Mouse (Mus musculus) ovary, postnatal 14 days (tissue): ENCODE data around the gene Slc16a13.
A peak's percentile ranks its signal among the peaks of the same experiment; 100 is the strongest.

Experiments used
- DNase-seq: peaks from one replicate; pipeline ENCODE4 v3.0.0; 2022; ENCODE audit warnings: low spot score

Slc16a13 gene

DNA sequence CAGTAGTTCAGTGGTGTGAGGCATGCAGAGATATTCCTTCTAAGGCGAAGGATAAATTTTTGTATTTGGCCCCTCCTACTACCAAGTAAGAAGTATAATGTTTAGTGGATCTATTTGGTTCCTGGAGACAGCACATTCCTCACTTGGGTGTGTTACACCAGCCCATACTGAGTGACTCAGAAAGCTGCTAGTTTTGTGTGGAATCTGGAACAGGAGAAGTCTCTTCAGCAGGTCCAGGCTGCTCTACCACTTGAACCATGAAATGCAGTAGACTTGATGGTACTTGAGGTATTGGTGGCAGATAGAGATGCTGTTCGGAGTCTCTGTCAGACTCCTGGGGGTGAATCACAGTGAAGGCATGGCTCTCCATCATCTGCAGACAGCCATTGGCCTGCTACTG is 10.2 kb downstream of the Slc16a13 start:
- no peak for DNase-seq

DNA sequence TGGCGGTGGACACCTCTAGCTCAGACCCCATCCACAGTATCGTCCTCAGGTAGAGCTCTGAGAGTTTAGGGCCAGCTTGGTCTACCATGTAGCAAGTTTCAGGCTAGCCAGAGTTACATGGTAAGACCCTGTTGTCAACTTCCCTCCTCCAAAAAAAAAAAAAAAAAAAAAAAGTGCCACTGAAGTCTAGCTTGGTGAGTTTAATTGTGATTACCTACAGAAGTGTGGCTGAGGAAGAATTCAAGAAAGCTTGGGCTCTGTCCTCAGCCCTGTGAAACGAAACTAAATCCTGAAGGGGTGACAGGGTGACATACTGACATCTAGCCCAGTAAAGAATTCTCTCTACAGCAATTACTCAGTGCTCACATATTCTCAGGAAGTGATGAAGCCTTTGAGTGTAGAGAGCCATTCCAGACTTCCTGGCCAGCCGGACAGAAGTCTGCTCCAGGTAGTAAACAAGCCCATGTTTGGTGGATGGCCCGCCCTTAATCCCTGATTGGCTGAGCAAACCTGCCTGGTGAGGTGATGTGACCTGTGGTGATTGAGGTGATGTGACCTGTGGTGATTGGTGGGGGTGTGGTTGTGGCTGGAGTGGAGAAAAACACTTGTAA is 12.0 kb downstream of the Slc16a13 start:
- no peak for DNase-seq

DNA sequence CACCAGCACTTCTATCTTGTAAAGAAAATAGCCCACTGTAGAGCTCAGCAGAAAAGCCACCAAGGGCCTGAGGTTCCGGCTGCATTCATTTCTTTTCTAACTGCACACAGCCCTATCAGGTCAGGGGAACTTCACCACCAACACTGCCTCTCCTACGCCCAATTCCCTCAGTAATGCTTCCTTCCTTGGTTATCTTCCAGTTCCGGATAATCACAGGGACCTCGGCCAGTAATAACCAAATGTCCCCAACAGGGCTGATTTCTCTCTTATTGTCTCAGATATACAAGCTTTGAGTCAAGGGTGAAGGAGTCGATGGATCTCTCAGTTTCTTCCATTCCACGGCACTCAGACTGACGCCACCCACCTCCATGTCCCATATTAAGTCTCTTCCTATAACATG is 13.6 kb downstream of the Slc16a13 start:
- no peak for DNase-seq

DNA sequence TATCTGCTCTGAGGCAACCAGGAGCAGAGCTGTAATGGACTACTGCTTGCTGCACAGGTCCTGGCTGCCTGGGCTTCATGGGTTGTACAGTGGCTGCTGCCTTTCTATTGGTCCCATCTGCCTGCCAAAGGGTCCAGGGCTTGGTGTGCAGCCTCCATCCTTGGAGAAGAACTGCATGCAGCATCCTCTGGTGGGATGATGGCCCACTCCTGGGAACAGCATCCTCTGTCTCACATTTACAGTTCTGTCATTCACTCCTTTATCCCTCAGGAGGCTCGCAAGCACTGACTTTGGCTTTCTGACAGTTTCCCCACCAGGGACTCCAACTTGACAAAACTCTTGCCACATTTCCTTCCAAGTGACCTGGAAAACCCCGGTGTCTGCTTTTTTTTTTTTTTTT is 14.1 kb downstream of the Slc16a13 start:
- no peak for DNase-seq

DNA sequence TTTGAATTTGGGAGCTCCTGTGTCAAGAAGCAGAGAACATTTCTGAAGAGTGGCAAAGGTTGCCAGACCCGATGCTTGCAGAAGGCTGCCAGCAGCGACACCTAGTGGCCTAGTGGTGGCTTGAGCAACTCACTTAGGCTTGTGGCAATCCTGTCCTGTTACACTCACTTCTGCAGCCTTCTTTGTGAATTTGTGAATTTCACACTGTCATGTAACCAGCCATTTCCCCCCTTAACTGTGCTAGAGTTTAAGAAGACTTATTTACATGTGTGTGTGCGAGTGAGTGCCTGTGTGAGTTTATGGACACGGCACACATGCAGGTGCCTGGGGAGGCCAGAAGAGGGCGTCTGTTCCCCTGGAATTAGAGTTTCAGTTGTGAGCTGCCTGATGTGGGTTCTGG is 19.2 kb downstream of the Slc16a13 start:
- DNase-seq, result peak; percentile 84

DNA sequence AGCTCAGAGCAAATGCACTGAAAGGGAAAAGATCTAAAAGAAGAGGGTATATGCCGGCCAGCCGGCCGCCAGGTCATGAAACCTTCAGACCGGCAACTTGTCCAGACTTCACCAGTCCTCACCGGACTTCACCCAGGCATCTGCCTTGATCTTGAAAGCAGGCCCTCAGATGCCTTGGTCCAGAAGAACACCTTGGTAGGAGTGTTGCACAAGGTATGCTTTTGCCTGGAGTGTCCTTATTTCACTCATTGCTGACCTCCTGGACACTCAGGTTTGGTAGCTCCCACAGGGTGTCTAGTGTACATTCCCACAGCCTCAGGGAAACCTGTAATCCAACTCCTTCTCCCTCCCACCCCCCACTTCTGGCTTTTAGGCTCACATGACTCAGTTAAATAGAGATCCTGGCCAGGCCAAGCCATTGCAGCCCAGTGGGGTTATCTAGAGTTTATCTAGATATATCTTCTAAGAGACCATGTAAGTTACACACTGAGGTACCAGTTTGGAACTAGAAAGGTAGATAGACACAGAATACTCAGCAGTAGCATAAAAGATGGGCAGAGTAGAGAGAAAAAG is 20.7 kb downstream of the Slc16a13 start:
- no peak for DNase-seq

DNA sequence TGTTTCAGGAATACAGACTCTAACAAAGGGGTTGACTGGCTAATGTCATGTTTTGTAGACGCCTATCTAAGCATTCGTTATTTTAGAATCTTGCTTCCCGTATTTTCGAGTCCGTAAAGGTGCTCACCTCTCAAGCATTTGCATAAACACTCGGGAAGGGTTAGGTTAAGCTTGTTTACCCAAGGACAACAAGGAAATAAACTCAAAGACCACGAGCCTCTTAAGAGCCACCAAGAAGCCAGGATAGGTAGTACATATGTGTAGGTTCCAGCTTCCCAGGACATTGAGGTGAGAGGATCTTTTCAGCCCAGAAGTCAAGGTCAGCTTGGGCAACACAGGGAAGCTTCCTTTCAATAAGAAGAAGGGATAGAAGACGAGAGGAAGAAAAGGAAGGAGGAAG is 21.8 kb downstream of the Slc16a13 start:
- DNase-seq, result no peak

DNA sequence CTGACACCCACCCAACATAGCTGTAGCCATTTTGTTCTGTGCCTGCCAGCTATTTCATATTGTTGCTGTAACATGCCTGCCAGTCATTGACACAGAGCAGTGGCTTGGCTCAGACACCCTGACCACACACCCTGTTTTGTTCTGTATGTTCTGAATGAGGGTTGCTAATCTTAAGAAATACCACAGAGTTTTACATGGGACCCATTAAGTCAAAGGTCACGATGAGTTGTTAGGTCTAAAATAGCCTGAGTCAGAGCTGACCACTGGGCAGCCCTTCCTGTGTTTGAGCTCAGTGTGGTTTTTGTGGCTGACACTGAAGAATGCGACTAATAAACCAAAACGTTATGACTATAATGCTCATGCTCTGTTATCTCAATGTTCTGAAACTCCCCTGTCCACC is 22.5 kb downstream of the Slc16a13 start:
- DNase-seq, result no peak

DNA sequence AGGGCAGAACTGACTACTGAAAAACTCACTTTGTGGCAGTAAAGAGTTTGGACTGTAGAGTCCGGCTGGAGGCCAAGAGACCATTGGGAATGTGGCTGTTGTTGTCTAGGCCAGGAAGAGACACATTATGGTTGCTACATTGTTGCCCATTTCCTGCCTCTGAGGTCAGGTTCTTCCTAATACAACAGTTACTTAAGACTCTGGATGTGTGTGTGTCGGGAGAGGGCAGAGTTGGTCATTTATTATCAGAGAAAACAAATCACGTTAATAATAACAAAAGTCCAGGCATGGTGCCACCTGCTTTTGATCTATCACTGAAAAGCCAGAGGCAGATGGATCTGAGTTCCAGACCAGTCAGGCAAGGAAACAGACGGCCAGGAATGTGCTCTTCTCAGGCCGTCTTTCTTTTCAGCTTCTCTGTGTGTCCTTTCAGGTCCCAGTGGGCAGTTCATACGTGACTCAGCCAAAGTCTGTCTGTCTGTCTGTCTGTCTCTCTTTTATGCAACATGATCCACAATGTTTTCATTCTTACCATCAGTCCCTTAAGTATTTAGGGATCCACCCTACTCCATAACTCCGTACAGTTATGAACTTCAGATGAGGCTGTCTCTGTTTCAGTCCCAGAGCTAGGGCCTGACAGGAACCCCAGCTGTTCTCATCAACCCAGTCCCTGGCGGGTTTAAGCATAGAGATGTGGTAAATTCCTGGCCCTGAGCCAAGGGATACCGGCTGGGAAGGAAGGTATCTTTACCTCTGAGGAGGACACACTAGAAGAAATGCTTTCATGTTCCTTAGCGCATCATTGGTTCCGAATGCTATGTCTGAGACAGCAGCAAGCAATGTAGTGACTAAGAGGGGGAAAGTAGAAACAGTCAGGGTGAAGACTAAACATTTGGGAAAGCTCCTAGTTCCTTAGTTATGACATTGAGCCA is 27.2 kb downstream of the Slc16a13 start:
- DNase-seq, result no peak

DNA sequence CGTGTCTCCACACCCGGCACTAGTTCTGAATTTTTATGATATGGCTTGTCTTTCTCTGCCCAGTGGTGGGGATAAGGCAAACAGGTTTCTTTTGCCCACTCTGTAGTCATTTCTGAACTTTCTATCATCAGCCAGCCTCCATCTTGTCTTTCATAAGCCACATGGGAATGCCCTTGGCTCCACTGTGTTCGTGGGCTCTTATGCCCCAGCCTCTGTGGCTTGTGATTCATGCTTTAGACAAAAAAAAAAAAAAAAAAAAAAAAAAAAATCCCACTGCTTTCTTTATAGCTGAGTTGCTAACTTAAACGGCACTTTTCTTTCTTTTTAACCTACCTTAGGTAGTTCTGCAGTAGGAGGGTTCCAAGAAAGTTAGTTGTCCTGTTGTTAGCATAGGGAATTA is 28.7 kb downstream of the Slc16a13 start:
- DNase-seq, result no peak

DNA sequence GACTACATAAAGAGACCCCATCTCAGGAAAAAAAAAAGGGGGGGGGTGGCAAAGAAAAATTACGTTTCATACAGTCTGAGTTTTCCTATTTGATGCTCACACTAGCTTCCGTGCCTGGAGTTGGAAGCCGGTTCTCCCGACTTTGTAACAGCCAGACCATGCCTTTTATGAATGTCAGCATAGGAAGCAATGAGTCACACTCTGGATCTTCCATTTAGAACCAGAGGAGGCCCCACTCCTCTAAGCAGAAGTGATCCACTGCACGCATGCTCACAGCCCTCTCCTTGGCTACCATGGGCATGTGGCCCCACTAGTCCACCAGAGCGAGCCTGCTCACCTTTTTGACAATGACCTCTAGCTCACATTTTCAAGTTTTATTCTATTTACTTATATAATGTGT is 29.7 kb downstream of the Slc16a13 start:
- no peak for DNase-seq

DNA sequence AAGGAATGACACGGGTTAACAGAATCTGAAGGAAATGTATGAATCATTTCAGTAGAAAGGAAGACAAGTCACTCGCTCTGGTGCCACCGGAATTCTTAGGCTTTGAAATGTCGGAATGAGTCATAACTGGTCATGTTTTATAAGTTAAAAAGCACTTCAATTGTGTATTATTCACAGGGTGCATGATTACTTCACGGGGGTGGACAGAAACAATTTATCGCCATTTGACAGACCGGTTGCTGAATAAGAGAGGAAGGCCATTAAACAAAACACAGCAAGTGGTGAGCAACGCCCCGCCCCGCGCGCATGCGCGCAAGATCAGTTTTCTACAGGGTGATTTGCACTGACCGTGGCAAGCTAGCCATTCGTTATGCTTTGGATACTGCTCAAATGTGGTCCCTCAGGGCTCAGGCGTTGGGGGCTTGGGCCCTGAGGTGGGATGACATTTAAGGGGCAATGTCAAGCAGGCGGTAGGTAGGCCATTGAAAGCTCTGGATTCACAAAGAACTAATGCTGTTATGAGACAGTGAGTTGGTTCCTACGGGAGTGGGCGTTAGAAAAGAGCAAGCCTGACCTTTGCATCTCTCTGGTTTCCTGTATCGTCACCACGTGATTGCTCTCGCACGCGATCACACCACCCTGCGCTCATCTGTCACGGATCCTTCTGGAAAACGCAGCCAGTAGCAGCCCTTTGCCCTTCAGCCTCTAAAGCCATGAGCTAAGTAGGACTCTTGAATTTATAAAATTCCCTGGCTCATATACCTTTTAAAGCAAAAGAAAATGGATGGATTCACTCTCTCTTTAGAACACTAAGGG is 31.3 kb downstream of the Slc16a13 start:
- DNase-seq, result no peak

DNA sequence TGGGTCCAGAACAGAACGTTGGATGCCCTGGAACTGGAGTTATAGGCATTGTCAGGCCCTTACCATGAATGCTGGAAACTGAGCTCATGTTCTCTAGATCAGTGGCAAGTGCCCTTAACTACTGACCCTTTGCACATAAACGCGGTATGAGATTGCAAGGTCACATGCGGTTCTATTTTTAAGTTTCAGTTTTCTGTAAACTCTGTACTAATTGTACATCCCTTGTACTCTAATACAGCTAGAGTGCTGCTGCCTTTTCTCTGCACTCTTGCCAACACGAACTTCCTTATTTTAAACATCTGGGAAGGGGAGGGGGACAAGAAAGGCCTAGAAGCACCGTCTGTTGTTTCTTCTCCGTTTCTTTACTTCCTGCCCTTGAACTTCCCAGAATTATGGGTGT is 35.7 kb downstream of the Slc16a13 start:
- no peak for DNase-seq

DNA sequence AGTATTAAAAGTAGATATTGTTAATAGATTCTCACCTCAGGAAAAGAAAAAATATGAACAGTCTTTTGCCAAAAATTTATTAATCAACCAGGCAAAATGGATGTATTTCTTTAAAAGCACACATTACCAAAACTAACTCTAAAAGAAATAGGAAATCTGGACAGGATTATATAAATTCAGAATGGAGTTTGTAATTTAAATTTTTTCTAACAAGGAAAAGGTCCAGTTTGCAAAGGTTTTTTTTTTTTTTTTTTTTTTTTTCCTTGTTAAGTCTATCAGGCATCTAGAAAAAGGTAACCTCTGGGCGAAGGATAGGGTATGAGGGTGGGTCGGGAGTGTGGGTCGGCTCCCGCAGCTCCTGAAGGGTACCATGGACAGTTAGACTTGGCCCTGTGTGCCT is 40.4 kb downstream of the Slc16a13 start:
- DNase-seq, result no peak

DNA sequence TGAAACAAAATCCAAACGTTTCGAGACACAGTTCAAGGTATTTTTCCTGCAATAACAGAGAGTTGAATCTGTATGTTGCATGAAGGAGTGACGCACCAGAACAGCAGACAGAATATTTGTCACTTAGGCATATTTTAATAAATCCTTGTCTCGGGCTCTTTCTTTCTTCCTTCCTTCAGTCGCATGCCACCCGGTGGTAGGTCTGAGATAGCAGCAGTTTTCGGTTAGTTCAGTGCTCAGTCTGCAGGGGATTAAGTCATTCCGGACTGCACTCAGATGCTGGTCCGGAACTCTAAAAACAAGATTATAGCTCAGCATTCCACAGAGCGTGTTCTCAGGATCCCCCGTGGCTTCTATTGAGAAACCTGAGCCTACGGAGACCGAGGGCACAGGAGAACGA is 41.5 kb downstream of the Slc16a13 start:
- DNase-seq, result no peak

DNA sequence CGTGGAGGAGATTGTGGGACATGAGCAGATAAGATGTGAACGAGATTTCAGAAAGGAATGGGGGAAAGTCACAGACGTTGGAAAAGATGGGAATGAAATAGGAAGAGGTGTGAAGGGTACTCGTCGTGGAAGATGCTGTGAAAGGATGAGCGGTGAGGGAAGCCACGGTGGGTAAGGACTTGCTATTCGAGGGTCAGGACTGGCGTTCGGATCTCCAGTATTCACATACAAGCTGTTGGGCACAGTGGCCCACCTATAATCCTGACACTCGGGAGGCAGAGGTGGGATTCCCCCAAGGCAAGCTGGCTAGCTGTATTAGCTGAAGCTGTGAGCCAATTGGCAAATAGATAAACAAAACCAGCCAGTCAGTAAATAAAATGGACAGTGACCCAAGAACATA is 42.1 kb downstream of the Slc16a13 start:
- no peak for DNase-seq

DNA sequence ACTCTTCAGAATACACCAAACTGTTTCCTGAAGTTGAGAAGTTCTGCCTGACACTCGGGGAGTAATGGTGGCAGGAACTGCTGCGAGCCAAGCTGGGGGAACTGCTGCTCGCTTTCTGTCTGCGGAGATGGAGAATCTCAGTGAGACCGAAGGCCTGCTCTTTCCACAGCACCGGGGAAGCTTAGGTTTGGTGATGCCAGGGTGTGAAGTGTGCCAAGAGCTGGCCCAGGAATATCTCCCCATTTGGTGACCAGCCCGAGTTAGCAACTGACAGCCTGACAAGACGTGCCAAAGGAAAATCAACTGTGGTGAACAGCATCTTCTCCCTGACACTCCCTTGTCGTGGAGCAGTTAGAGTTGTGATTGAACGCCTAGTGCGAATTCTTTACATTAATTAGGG is 42.6 kb downstream of the Slc16a13 start:
- DNase-seq, result no peak

DNA sequence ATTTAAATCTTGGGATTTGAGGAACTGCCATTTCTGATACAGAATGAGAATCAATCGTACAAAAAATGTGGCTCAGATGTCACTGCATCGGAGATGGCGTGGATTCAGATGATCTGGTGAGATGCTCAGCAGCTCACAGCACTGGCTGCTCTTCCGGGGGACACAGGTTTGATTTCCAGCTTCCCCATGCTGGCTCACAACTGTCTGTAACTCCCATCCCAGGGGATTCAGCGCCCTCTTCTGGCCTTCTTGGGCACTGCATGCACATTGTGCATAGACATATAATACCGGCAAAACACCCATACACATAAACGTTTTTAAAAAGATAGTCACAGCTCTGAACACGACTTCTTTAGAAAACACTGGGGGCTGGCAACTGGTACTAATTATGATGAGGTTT is 43.2 kb downstream of the Slc16a13 start:
- DNase-seq, result no peak

DNA sequence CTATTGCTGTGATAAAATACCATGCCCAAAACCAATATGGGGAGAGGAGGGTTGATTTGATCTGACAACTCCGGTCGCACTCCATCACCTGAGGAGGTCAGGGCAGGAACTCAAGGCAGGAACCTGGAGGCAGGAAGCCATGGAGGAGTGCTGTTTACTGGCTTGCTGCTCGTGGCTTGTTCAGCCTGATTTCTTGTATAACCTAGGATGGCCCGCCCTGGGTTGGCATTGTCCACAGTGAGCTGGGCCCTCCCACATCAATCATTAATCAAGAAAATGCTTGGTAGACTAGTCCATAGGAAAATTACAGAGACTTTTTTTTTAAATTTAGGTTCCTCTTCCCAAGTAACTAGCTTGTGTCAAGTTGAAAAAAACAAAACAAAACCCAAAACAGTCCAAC is 46.4 kb downstream of the Slc16a13 start:
- no peak for DNase-seq

DNA sequence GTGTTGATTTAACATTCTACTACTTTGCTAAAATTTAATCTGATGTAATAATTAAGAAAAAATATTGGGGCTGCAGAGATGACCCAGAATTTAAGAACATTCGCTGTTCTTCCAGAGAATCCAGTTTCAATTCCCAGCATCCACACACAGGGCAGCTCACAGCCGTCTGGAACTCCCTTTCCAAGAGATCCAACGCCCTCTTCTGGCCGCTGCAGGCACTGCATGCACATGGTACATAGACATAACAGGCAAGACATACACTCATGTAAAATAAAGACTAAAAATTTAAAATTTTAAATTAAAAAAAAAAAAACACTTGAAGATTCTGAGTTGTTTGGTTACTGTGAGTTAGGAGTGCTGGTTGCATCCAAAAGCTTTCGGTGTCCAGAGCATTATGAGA is 48.6 kb downstream of the Slc16a13 start:
- no peak for DNase-seq

DNA sequence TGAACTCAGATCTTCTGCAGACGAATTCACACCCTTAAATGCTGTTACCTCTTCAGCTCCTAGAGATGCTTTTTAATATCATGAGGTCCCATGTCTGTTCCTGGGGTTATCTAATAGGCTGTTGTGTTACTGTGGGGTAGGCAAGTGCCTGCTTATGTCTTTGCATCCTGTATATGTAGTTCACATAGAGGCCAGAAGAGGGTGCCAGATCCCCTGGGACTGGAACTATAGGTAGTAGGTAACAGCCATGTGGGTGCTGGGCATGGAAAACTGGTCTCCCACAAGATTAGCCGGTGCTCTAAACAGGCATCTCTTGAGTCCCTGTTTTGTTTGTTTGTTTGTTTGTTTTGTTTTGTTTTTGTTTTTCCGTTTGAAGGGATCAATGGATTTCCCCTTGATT is 49.0 kb downstream of the Slc16a13 start:
- no peak for DNase-seq

DNA sequence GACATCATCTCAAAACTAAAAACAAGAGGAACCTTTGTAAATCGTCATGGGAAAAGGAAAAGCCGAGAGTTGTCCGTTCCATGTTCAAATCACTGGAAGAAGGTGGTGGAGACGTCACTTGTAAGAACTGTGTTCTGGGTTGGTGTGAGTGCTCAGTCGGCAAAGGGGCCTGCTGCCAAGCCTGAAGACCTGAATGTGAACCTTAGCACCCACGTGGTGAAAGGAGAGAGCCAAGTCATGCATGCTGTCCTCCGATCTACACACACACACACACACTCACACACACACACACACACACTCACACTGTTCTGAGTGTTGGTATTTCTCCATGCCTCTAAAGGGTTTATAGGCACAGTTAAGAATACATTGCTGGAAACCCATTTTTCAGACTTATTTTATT is 49.7 kb downstream of the Slc16a13 start:
- DNase-seq, result no peak

DNA sequence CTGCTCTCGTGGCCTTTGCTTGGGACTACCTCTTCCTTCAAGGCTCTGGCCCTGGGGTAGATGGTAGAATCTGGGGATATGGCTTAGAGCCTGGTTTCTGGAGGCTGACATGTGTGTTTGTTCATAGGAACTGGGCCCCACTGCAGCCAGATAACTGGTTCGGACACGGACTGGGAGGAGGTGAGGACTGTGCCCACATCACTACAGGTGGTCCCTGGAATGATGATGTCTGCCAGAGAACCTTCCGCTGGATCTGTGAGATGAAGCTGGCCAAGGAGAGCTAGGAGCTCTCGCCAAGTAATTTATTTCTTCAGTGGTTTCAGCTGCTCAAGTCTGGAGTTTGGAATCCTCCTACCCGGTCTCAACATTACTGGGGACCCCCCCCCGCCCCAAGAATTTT is 50.6 kb downstream of the Slc16a13 start:
- DNase-seq, result no peak
